Comparison of ENCODE assay signal across 7 mouse cellular contexts in genomic region chr12:29702626-29703025, GRCm38 (mm10).
DNase-seq lines count a peak whose midpoint lies in the region; ATAC-seq and TF ChIP-seq lines count a peak whose summit lies in the region.

No protein-coding gene starts in this region.

- 14% methylated on average over 4 of the region's 4 CpGs for WGBS in hindbrain, postnatal 0 days
- WGBS in midbrain, embryonic 12.5 days: 43% methylated on average over 4 of the region's 4 CpGs

- intact Hi-C loops in gastrocnemius, adult 2 months (cut with DNase I): no loop called here

- peak overlapping the region; percentile 75 for H3K27ac ChIP-seq in gastrocnemius, adult 2 months
- H3K27ac ChIP-seq in hindbrain, postnatal 0 days: peak overlapping the region; percentile 69; the same call in 1 of the 2 replicates
- H3K27ac ChIP-seq in midbrain, embryonic 12.5 days (replicated peaks): peak overlapping the region; percentile 70

- H3K4me1 ChIP-seq in hindbrain, postnatal 0 days (ENCODE audit: insufficient read depth, low read length): peaks cover 45% of the 10 kb centered on the region
- H3K4me1 ChIP-seq in midbrain, embryonic 12.5 days: peaks cover 55% of the 10 kb centered on the region

- H3K27me3 ChIP-seq in hindbrain, postnatal 0 days (ENCODE audit: insufficient read depth, low read length): no peaks in the 10 kb centered on the region
- peaks cover 34% of the 10 kb centered on the region for H3K27me3 ChIP-seq in midbrain, embryonic 12.5 days

- H3K4me3 ChIP-seq in gastrocnemius, adult 2 months: no peak overlapping the region
- no peak overlapping the region for H3K4me3 ChIP-seq in hindbrain, postnatal 0 days (ENCODE audit: low read length)
- no peak overlapping the region for H3K4me3 ChIP-seq in midbrain, embryonic 12.5 days

- no peaks in the 10 kb centered on the region for H3K36me3 ChIP-seq in hindbrain, postnatal 0 days (ENCODE audit: insufficient read depth, low read length)
- H3K36me3 ChIP-seq in midbrain, embryonic 12.5 days: no peaks in the 10 kb centered on the region

- 0 out of 2 replicates have a peak, but pooled peaks have one; percentile 8 for ATAC-seq in hindbrain, postnatal 0 days
- 0 out of 2 replicates have a peak, but pooled peaks have one; percentile 35 for ATAC-seq in midbrain, embryonic 12.5 days (ENCODE audit: low FRiP score, low read depth)

- H3K4me2 ChIP-seq in hindbrain, postnatal 0 days (ENCODE audit: low read depth, low read length): no peak overlapping the region
- no peak overlapping the region for H3K4me2 ChIP-seq in midbrain, embryonic 12.5 days (replicated peaks)

- no peak overlapping the region for H3K9ac ChIP-seq in hindbrain, postnatal 0 days (replicated peaks; ENCODE audit: low read length)
- H3K9ac ChIP-seq in midbrain, embryonic 12.5 days (replicated peaks): no peak overlapping the region

- no peak for TF ChIP-seq CTCF in gastrocnemius, adult 2 months (IDR thresholded peaks at IDR 0.05)
- no peak for TF ChIP-seq CTCF in hindbrain, postnatal 0 days (IDR thresholded peaks at IDR 0.05; ENCODE audit: low read depth)

- DNase-seq in brain, adult 2 months (ENCODE audit: low read depth, low spot score): peak; percentile 91
- peak; percentile 64 for DNase-seq in cerebellum, adult 11-12 months
- DNase-seq in gastrocnemius, adult 2 months: peak; percentile 61
- DNase-seq in hindbrain, postnatal 0 days (ENCODE audit: low spot score): peak; percentile 72
- DNase-seq in spleen, postnatal 10 days (ENCODE audit: low spot score in 2 of 2): no peak
- no peak for DNase-seq in embryo, embryonic 10.5 days (ENCODE audit: low spot score)

- H3K9me3 ChIP-seq in hindbrain, postnatal 0 days (ENCODE audit: low read length): no peaks in the 10 kb centered on the region
- no peaks in the 10 kb centered on the region for H3K9me3 ChIP-seq in midbrain, embryonic 12.5 days

Comparison
In these comparisons a context has a peak if more than half of its experiments do, and no peak if none do; other contexts are left out.
1. DNase-seq: peak in brain, adult 2 months (single experiment), cerebellum, adult 11-12 months (single experiment), gastrocnemius, adult 2 months (single experiment) and hindbrain, postnatal 0 days (single experiment); none in spleen, postnatal 10 days (0 of 2) and embryo, embryonic 10.5 days (single experiment).
2. Peak in every context shown above with its lines, with median percentiles within 50 percentile points of each other: H3K27ac ChIP-seq.